Mouse (Mus musculus): ENCODE results near the gene Med16.
A peak's percentile ranks its signal among the peaks of the same experiment; 100 is the strongest.

Gene Med16

GRCm38 (mm10) chr10:79858416-79859074 is 50.2 kb downstream of the Med16 start:
- peak; percentile 62 for DNase-seq

GRCm38 (mm10) chr10:79857894-79858293 is 50.8 kb downstream of the Med16 start:
- no peak for DNase-seq

- DNase-seq, result peak; percentile 50
Observed at GRCm38 (mm10) chr10:79857452-79857811, 51.3 kb downstream of the Med16 start.

GRCm38 (mm10) chr10:79856704-79857451 is 51.8 kb downstream of the Med16 start:
- no peak for DNase-seq

GRCm38 (mm10) chr10:79856280-79856679 is 52.4 kb downstream of the Med16 start:
- no peak for DNase-seq

- DNase-seq, result peak; percentile 55
Observed at GRCm38 (mm10) chr10:79855558-79856184, 53.1 kb downstream of the Med16 start.

GRCm38 (mm10) chr10:79854801-79855541 is 53.8 kb downstream of the Med16 start:
- peak; percentile 71 for DNase-seq

- DNase-seq, result peak; percentile 98
Observed at GRCm38 (mm10) chr10:79853860-79854795, 54.6 kb downstream of the Med16 start, which contains the start of gene Ptbp1. Gene Ptbp1, plus strand, starts transcription at chr10:79854427.

GRCm38 (mm10) chr10:79853392-79853791 is 55.3 kb downstream of the Med16 start:
- DNase-seq, result peak; percentile 85

- no peak for DNase-seq
Observed at GRCm38 (mm10) chr10:79852827-79853226, 55.9 kb downstream of the Med16 start.

GRCm38 (mm10) chr10:79852107-79852789 is 56.5 kb downstream of the Med16 start:
- no peak for DNase-seq

- DNase-seq, result no peak
Observed at GRCm38 (mm10) chr10:79851653-79852052, 57.1 kb downstream of the Med16 start.

GRCm38 (mm10) chr10:79849941-79850628 is 58.6 kb downstream of the Med16 start:
- DNase-seq, result no peak

GRCm38 (mm10) chr10:79846553-79846952 is 62.2 kb downstream of the Med16 start:
- no peak for DNase-seq
